Mouse (Mus musculus) brain, embryonic 18.5 days (tissue): ENCODE data around the gene Ubl3.
A peak's percentile ranks its signal among the peaks of the same experiment; 100 is the strongest.

Experiments
- DNase-seq: peaks from one replicate; pipeline ENCODE4 v3.0.0-alpha.2; 2012; ENCODE audit warnings: low read depth, low spot score

Gene Ubl3

DNA sequence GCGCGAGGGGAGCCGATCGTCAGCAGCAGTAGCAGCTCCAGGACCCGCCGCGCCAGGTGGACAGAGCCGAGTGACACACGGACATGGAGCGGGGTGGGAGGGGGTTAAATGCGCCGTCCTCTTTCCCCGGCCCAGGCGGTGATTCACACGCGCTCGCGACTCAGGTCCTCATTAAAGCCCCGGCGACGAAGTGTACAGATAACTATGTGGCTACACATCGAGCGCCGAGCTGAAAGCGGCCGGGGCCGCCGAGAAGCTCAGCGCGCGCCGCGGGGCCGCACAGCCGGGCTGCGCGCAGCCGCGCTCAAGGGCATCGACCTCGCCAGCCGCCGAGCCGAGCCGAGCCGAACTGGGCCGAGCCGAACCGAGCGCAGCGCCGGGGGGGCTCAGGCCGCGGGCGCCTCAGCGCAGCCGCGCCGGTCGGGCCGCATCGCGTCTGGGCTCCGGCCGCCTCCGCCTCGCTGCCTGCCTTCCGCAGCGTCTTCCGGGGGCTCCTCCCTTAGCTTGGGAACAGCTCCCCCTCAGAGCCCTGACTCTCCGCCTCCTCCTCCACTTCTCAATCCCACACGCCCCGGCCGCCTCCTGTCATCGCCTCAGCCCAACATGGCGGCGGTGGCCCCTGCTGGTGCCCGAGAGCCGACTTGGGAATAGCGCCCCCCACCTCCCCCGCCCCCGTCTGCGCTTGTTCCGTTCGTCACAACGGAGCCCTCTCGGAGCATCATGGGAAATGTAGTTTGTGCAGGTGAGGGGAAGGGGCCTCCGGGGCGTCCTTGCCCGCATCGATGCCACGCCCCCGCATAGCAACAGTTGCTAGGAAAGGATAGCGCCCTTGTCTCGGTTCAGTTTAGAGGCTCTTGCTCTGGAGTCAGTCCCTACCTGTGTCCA is at the start of gene Ubl3:
Gene Ubl3 (minus strand): TSS at position 603 of the 885 bp plus-strand sequence.
- DNase-seq = peak; percentile 95

DNA sequence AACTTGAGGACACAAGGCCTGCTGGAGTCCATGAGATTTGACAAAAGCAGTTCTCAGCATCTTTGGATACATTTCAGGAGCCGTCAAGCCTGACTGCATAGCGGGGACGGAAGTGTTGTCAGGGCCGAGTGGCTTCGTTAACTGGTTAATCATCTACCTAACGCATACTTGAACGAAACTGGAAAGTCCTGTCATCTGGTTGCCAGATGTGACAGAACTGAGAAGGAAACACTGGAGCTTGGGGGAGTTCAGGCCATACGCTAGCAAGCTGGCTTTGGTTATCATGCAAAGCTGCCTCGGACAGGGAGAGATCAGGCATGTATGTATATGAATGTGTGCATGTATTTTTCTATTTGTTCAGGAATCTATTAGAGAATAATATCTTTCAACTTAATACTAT is 45.8 kb upstream of the Ubl3 start:
- no peak for DNase-seq

DNA sequence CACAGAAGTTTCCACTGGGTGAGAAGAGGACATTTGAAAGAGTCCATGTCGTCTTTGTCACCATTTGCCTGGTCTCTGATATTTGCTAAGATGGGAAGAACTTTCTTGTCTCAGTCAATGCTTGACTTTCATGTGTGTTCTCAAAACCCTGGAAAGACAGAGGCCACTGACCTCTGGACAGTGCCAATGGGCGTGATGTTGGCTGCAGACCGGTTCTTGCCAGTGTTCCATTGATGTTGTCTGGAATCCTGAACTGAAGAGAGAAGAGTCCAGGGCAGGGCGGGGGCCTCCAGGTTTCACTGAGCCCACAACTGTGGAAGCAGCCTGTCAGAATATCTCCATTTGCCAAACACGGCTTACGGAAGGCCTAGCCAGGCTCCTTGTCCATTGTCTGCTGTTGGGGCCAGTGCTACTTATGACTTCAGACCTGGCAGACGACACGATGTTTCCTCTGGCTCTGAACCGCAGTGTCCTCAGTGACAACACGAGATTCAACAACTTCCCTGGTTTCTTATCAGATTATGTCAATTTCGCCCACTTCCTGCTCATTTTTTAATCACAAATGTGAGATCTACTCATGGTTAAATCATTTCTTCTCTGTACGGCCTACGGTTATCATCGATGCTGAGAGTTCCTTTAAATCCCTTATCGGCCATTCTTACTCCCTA is 43.6 kb upstream of the Ubl3 start:
- DNase-seq = no peak

DNA sequence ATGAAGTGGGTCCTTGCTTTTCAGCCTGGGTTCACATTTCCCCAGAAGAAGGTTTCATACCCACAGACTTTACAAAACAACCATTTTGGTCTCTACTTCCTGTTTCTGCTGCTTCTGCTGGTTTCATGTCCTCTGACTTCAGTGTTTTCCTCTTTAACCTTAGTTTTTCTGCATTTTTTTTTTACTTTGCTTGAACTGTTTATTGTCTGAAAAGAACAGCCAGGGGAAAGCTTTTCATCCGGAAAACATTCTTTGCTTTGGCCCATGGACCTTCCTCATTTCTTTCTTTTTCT is 42.8 kb upstream of the Ubl3 start:
- DNase-seq = no peak

DNA sequence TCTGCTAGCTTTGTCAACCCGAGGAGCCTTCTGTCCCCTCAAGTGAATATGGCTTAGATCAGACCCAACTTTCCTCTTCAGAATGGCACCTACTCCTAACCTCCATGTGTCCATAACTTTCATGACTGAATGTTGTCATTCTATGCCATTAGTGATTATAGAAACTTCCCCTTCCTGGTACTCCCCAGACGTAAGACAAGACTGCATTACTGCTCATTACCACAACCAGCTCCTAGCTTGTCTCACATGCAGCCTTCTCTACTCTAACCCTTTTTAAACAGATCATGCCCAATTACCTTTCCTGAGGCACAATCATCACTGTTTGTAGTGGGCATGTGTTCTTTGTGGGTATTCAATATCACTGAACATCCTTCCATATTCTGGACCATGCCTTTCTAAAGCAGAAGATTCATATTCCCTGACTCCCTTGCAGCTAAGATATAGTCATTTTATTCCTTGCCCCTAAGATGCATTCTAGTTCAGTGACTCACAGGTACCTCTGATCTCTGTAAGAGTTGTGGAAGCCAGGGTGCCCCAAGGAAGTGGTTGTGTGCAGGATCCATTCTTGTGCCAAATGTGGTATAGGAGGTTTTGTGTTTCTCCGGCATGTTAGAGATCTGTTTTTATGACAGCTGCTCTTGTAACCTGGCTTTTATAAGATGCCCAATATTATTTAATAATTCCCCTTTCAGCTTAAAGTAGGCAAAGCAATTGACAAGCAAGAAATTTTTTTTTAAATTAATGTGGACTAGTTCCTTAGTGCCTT is 42.3 kb upstream of the Ubl3 start:
- no peak for DNase-seq

DNA sequence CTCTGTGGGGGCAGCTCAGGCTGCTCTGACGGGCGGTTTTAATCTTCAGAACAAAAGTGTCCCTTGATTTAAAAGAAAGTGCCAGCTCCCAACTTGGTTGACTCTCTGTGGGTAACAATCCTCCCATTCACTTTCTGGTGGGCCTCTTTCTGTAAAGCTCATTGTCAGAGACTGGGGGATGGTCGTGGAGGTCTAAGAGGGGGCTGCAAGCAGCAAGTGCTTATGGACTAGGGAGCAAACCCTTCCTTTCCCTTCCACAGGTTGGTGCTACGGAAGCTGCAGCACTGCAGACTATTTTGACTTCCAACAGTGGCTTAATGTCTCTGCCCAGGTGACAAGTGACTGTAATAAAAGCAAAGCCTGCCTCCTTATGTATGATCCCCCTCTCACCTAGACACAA is 41.0 kb upstream of the Ubl3 start:
- no peak for DNase-seq

DNA sequence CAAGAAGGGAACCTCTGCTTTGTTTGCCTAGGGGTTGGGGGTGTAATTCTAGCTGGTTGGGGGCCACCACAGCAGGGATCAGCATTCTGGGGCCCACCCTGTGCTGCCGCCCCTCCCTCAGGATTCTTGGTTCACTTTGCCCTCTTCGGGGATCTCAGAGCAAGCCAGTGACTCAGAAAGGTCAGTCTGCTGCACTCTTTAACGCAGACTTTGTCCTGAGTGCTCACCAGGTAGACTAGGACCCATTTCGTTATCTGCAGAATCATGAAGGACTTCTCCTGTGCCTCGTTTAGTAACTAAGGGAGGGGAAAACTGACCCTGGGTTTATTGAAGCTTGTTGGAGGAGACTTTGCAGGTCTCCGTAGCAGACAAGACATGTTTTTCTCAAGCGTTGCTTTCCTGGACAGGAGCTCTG is 38.9 kb upstream of the Ubl3 start:
- no peak for DNase-seq

DNA sequence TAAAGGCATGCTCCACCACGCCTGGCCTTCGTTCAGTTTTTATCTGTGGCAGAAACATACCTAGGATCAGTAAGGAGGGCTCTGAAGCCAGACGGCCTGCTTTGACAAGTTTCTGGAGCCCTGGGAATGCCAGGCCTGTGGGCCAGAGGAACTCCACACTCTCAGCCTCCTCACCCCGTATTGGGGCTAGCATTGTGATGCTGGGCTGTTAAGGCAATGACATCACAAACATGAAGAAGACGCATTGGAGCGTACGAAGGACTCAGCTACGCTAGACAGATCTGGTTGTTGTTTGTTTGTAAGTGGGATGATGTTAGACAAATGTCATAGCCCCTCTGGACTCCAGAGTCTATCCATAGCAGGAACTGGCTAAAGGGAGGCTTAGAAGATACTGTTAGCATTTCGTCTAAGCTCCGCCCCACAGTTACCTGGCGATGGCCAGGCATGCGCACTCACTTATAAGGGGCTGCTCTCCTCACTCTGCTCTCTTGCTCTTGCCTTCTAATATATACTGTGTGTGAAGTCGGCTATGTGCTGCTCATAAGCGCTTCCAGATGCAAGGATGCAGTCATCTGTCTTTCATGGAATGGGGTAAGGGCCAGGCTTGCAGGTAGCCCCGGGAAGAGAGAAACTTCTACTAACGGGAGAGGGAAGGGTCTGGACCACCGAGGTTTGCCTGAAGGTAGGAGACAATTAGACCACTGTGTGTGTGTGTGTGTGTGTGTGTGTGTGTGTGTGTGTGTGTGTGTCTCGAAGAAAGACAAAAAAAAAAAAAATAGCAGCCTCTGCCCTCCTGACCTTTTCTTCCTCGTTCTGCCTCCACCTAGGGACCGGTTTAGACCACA is 38.2 kb upstream of the Ubl3 start:
- no peak for DNase-seq

DNA sequence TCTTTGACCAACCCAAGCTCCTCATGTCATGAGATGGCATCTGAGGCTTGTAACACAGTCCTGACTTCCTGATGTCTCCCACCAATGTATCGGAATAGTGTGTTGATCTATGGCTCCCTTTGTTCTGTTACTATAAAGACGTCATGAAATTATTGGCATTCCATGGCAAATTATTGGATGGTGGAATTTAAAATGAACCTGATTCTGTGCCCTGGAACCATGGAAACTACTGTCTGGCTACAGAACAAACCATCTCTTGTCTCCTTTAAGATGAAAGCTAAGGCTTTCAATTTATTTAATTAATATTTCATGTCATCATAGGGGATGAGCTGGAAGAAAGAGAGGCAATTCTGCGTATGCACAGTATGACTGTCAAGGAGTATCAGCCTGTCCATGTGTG is 36.4 kb upstream of the Ubl3 start:
- no peak for DNase-seq

DNA sequence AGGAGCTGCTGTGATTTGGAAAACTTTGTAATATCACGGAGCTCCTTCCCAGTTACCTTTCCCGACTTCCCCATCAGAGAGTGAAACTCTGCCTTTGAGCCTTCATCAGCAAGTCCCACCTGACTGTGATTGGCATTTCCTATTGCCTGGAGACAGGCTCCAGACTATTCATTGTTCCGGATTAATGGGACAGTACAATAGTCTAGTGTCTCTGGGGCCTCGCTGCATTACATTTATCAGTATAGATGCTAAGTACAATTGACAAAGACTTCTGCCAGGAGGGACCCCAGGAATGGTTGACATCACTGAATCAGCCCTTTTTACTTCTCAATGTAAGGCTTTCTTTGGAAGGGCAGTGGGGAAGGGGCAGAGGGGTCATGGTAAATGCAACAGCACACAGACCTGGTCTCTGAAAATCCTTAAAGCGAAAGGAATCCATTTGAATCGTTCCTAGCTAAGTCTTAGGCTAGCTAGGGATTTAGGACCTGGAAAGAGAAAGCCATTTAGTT is 35.6 kb upstream of the Ubl3 start:
- DNase-seq = no peak

DNA sequence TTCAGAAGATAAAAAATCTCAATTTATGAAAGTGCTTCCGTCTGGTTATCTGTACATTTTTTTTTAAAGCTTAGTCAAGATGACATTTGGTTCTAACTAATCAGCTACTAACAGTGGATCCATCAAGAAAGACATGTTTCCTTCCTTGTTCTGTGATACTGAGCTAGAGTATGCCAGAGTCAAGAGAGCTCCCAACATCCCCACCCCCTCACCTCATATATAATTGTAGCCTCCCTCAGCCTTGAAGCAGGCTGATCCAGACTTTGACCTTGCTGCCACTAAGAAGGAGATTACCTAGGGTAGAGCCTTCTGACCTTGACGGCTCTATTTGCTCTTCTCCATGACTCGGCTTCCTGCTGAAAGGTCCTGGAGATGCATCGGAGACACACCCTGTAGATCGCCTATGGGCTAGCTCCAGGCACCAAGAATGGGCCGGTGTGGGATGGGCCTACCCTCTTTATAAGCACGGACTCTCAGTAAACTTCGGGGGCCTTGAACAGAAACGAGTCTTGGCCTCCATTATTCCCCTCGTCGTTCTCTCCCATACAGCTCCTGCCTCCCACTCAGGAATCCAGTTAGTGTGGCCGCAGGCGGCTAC is 27.9 kb upstream of the Ubl3 start:
- DNase-seq = no peak

DNA sequence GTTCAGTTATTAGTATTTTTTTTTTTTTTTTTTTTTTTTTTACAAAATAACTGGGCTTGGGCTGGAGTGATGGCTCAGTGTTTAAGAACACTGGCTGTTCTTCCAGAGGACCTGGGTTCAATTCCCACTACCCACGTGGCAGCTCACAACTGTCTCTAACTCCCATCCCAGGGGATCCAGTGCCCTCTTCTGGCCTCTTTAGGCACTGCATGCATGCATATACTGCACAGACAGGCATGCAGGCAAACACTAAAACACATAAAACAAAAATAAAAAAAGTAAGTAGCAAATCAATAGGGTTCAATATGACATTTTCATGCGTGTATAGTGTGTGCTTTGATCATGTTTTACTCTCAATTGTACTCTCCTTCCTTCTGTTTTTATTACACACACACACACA is 26.6 kb upstream of the Ubl3 start:
- DNase-seq = no peak

DNA sequence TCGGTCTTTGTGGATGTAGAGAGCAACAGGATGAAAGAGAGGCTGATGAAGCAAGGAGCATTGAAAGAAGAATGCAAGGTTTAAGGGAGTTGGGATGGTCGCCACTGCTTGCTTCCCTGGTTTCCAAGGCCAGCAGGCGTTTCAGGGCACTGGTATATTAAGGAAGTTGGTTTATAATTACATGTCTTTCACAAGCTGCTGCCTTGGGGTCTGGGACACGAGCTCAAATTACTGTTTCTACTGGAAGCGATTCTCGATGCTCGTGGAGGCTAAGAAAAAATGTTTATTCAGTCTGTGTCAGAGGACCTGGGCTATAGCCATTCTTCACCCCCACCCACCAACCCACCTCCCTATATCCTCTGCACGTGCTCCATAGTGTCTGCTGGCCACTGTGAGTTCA is 25.8 kb upstream of the Ubl3 start:
- no peak for DNase-seq

DNA sequence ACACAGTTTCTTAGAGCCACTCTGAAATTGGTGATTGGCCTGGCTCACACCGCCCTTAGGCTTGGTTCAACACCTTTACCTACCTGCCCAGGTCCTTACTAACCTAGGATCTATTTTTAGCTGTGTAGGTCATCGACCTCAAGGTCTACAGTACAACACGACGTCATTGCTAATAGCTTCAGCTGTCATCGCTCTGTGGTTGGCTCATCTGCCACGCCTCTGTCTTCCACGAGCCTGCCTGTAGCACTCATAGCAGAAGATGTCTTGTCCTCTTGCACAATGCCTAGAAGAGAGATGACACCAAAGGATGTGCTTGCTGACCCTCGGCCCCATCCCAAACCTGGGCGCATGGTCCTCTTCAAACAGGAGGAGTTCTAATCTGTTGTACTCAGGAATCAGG is 24.7 kb upstream of the Ubl3 start:
- no peak for DNase-seq

DNA sequence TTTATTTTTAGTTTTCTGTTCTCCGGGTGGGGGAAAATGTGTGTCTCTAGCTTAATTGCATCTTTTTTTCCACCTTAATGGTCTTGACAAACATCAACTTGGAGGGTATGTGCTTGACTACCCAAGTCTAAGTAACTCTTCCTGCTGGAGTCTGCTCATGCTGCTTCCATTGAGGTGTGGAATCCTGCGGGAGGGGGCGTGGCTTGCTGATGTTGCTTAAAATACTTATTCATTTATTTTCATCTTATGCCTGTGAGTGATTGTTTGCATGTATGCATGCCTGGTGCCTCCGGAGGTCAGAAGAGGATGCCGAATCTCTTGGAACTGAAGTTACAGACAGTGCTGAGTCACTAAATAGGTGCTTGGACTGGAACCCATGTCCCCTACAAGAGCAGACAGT is 22.6 kb upstream of the Ubl3 start:
- no peak for DNase-seq

DNA sequence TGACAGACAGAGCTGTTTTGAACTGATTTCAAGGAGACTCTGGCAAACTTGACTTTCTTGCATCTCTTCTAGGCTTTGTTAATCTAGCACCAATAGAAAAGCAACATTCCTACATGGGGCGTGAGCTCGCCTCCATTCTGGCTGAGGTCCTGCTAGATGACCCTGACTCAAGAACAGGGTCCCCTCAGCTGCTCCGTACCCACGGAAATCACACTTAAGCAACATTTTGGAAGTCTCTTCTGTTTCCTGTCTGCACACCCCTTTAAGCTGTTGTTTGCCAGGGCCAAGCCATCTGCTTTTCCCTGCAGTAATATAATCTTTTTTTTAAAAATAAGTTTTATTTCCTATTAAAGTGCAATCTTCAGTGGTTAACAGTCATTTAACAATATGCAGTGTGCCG is 20.1 kb upstream of the Ubl3 start:
- no peak for DNase-seq

DNA sequence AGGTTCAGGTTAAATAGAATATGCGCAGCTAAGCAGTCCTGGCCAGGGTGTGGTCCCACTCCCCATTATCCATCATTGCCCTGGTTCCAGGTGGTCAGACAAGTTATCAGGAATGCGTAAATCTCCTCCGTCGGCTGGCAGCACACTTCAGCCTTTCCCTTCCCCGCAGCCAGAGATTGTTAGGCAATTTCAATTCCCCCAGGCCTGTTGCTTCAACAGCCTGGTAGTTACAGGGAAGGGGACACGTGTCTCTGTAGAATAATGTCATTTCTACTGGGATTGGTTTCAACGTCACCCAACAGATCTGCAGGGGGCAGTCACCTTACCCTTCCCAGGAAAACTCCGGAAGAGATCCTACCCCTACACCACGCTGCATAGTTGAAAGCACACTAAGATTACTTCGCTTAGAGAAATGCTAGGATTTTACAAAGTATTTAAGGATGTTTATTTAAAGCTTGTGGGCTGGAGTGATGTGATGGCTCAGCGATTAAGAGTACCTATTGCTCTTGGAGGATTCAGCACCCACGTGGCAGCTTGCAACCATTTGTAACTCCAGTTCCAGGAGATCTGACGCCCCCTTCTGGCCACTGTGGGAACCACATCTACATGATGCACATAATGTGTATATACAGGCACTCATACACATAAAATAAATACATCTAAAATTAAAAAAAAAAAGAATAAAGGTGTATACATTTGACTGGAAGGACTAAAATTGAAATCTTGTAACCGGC is 18.1 kb upstream of the Ubl3 start:
- no peak for DNase-seq

DNA sequence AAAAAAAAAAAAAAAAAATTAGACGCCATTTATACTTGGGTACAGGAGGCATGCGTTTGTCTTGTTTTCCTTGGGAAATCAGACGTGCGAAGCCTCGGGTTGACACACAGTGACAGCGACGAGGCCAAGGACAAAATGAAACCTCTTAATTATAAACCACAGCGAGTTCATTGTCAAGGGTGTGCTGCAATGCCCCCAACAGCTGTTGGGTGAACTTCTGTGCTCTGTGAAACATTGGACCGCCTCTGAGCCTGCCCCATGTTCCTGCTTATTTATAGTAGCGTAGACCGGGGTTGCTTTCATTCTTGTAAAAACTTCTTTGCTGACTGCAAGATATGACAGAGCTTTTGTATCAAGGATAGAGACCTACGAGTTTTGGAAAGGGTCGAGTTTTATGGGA is 16.9 kb upstream of the Ubl3 start:
- no peak for DNase-seq

DNA sequence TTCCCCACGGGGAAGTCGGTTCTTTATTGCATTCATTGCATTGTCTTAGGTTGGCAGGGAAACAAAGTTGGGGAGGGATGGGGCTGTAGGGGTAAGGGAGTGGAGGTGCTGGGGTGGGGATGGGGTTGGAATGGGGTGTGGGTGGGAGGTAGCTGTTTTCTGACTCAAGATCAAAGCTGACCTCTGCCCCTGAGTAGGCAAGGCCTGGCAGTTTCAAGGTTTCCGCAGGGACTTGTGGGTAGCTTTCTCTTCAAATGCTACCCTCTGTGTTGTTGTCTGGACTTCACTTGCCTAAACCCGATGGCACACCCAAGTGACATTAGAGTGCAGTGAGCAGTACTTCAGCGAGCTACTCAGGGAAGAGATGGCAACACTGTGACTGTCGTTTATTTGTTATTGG is 13.0 kb upstream of the Ubl3 start:
- DNase-seq = no peak

DNA sequence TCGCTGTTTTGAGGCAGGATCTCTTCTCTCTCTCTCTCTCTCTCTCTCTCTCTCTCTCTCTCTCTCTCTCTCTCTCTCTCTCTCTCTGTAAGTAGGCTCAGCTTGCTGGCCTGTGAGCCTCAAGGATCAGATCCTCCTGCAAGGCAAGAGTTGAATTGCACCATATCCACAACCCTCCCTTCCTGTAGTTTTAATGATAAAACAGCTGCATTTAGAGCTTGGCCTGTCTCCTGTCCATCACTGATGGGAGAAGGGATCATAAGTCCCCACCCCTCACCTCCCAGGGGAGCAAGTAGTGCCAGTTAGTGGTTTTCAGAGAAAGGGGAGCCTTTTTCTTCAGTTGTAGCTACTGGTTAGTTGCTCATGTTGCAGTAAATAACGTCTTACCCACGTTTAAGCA is 11.5 kb upstream of the Ubl3 start:
- DNase-seq = no peak

DNA sequence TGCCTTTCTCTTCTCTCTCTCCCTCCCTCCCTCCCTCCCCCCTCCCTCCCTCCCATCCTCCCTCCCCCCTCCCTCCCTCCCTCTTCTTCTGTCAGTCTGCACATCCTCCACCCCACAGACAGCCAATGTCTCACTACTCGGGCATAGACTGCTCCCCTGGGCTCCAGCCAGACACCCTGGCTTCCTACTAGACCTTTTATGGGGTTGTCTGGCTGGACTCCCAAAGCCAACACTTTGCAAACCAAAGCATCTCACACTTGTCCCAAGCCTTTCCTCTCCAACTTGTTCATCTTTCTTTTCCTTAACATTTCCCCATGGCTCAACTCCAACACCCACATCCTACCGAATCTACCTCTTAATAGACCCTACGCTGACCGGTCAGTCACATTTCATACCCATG is 10.7 kb upstream of the Ubl3 start:
- no peak for DNase-seq
